Mouse (Mus musculus) forebrain, postnatal 0 days (tissue): ENCODE measurements around the gene Zfp64. TPM values are rescaled to one million over a fixed set of nuclear protein-coding genes. Genes with fewer than 3 reads are reported as not detected.

Source experiments
- ATAC-seq: fragments of 200-750 bp; cut with Nextera tagmentation; 2 replicates; pipeline ENCODE4 v1.8.0; 2017; ENCODE audit warnings: mild to moderate bottlenecking, moderate library complexity
- DNase-seq: peaks from one replicate; pipeline ENCODE4 v3.0.0-alpha.2; 2015
- H3K27ac ChIP-seq: fragments of 300-500 bp; sonication (generic); 2 replicates; pipeline ENCODE4 v1.5.1; 2014; ENCODE audit warnings: low read depth, mild to moderate bottlenecking, antibody characterized with exemption, low read length, moderate library complexity, mixed read lengths
- H3K27me3 ChIP-seq: fragments of 300-500 bp; sonication (generic); 2 replicates; pipeline ENCODE4 v1.6.1; 2014; ENCODE audit warnings: mild to moderate bottlenecking, low read length, mixed read lengths; ENCODE audit not compliant: insufficient read depth
- H3K36me3 ChIP-seq: fragments of 300-500 bp; sonication (generic); 2 replicates; pipeline ENCODE4 v1.6.1; 2014; ENCODE audit warnings: mild to moderate bottlenecking, moderate library complexity; ENCODE audit not compliant: insufficient read depth
- H3K4me1 ChIP-seq: fragments of 300-500 bp; sonication (generic); 2 replicates; pipeline ENCODE4 v1.6.1; 2014; ENCODE audit warnings: antibody characterized with exemption; ENCODE audit not compliant: insufficient read depth
- H3K4me2 ChIP-seq: fragments of 300-500 bp; sonication (generic); 2 replicates; pipeline ENCODE4 v1.6.1; 2014; ENCODE audit warnings: low read depth, mild to moderate bottlenecking, moderate library complexity
- H3K4me3 ChIP-seq: fragments of 300-500 bp; sonication (generic); 2 replicates; pipeline ENCODE4 v1.5.1; 2014; ENCODE audit warnings: low read depth, low read length, mixed read lengths
- H3K9ac ChIP-seq: fragments of 300-500 bp; sonication (generic); 2 replicates; pipeline ENCODE4 v1.6.1; 2014; ENCODE audit warnings: mild to moderate bottlenecking
- H3K9me3 ChIP-seq: fragments of 300-500 bp; sonication (generic); 2 replicates; pipeline ENCODE4 v1.6.1; 2016; ENCODE audit warnings: low read length
- CTCF ChIP-seq: sonication (generic); IDR thresholded peaks from 2 replicates; pipeline ENCODE4 v1.5.1; 2016; ENCODE audit warnings: antibody characterized with exemption, control low read depth, low read depth
- WGBS: fragments of 180-500 bp; shearing (Covaris S2); extraction: QIAGEN DNeasy Blood & Tissue Kit; methylation state at CpG from one replicate; pipeline ENCODE4 v1.1.7; 2014; 5-methylcytosine and 5-hydroxymethylcytosine counted together
- polyA plus RNA-seq: library from polyadenylated mRNA; unstranded; fragments of >200 nt; fragmentation: Nextera tagmentation; extraction: Ambion mirVana; gene quantifications from 2 replicates; pipeline ENCODE4 v1.2.1, GENCODE M21; 2015
- total RNA-seq: library from RNA; depleted of rRNA; stranded (reverse); fragments of >200 nt; gene quantifications from 2 replicates; pipeline ENCODE4 v1.2.3, GENCODE M21; 2014

Zfp64 gene
- total and polyA plus RNA-seq, 2 experiments from 2014 or later: 26.0 to 29.6 TPM

DNA sequence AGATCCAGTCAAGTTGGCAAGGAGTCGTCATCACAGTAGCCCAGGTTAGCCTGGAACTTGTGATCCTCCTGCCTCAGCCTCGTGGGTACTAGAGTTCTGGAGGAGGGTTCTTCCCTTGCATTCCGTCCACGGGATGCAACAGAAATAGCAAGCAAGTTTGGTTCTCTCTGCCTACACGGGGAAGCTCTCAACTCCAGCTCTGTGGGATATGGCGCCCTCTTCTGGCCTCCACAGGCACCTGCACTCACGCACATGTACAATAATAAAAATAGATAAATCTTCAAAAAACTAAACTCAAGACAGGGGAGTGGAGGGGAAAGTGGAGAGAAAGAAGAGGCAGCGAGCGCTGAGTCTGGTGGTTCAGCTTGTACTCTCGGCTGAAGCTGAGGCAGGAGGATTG lies 75.8 kb downstream of the Zfp64 start:
- peak; percentile 26; the same call in 1 of the 2 replicates for TF ChIP-seq CTCF
- Histone ChIP-seq H3K9ac (no peak overlapping the region), H3K36me3 (no peaks in the 10 kb centered on the region), H3K27ac (no peak overlapping the region), H3K4me1 (no peaks in the 10 kb centered on the region), H3K27me3 (no peaks in the 10 kb centered on the region), H3K9me3 (no peaks in the 10 kb centered on the region), H3K4me2 (no peak overlapping the region), H3K4me3 (no peak overlapping the region)
- DNase-seq (no peak), ATAC-seq (no peak)
- WGBS: 85% methylated on average over 10 of the region's 10 CpGs

DNA sequence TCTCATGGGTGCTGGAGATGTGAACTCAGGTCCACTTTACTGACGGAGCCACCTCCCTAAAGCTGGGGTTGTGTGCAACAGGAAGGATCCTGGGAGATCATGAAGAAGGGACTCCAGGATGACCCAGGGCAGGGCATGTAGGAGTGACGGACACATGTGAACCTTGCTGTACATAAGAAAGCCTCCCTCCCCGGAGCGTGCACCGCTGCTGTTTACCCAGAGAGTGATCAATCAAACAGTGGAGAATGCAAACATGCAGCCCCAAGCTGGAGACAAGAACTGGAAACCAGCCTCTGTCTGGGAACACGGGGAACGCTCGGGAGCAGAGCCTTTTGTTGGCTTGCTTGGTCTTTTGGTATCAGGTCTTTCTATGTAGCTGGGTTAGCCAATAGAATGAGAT lies 76.7 kb downstream of the Zfp64 start:
- no peak for TF ChIP-seq CTCF
- Histone ChIP-seq H3K4me3 (no peak overlapping the region), H3K9ac (no peak overlapping the region), H3K36me3 (no peaks in the 10 kb centered on the region), H3K27me3 (no peaks in the 10 kb centered on the region), H3K9me3 (no peaks in the 10 kb centered on the region), H3K4me1 (no peaks in the 10 kb centered on the region), H3K27ac (no peak overlapping the region), H3K4me2 (no peak overlapping the region)
- no peak for ATAC-seq
- WGBS: 83% methylated on average over 8 of the region's 8 CpGs
- DNase-seq: no peak

DNA sequence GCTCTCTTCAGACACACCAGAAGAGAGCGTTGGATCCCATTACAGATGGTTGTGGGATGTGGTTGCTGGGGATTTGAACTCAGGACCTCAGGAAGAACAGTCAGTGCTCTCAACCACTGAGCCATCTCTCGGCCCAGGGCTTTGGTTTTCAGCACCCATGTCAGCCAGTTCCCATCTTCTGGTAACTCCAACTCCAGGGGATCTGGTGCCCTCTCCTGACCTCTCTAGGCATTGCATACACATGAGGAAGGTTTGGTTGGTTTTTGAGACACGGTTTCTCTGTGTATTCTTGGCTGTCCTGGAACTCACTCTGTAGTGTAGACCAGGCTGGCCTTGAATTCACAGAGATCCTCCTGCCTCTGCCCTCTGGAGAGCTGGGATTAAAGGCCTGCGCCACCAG lies 77.2 kb downstream of the Zfp64 start:
- DNase-seq (no peak), ATAC-seq (no peak)
- no peaks in the 10 kb centered on the region for H3K27me3 ChIP-seq
- H3K4me2 ChIP-seq: no peak overlapping the region
- no peak overlapping the region for H3K4me3 ChIP-seq
- no peak for TF ChIP-seq CTCF
- H3K4me1 ChIP-seq: no peaks in the 10 kb centered on the region
- 87% methylated on average over 4 of the region's 4 CpGs for WGBS
- H3K9ac ChIP-seq: no peak overlapping the region
- no peaks in the 10 kb centered on the region for H3K36me3 ChIP-seq
- no peaks in the 10 kb centered on the region for H3K9me3 ChIP-seq
- no peak overlapping the region for H3K27ac ChIP-seq

DNA sequence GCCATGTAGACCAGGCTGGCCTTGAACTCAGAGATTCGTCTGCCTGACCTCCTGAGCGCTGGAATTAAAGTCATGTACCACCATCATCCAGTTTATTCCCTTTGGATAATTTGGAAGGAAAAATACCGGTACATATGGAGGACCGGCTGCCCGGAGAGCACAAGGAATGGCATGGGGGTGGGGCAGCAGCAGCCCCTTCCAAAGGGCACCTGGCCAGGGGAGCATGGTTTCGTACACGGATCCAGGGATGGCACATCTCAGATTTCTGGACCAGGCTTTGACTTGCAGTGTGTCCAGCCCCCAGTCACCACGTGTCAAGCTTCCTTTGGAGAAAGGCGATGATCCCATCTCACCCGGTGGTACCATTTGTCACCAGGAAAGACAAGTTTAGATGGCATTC lies 78.8 kb downstream of the Zfp64 start:
- DNase-seq (no peak), ATAC-seq (no peak)
- Histone ChIP-seq H3K4me2 (no peak overlapping the region), H3K9ac (no peak overlapping the region), H3K36me3 (no peaks in the 10 kb centered on the region), H3K4me1 (no peaks in the 10 kb centered on the region), H3K9me3 (no peaks in the 10 kb centered on the region), H3K4me3 (no peak overlapping the region), H3K27ac (no peak overlapping the region), H3K27me3 (no peaks in the 10 kb centered on the region)
- 87% methylated on average over 10 of the region's 10 CpGs for WGBS
- no peak for TF ChIP-seq CTCF

DNA sequence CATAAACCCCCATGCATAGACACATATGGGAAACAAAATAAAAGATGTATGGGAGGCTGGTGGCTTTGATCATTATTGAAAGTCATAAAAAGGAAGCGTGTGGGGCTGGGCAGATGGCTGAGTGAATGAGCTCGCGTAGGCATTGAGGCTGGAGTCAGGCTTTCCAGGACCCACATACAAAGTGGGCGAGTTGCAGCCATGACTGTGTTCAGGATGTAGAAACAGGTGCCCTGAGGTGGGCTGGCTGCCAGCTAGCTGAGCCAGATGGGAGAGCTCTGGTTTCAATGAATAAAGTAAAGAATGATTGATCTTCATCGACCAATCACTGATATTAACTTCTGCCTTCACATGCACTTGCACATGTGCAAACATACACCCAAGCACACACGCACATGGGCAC lies 80.9 kb downstream of the Zfp64 start:
- H3K4me3 ChIP-seq: no peak overlapping the region
- TF ChIP-seq CTCF: no peak
- no peak for DNase-seq
- H3K36me3 ChIP-seq: no peaks in the 10 kb centered on the region
- H3K9me3 ChIP-seq: no peaks in the 10 kb centered on the region
- 79% methylated on average over 6 of the region's 6 CpGs for WGBS
- H3K9ac ChIP-seq: no peak overlapping the region
- H3K27ac ChIP-seq: no peak overlapping the region
- ATAC-seq: no peak
- H3K4me2 ChIP-seq: no peak overlapping the region
- H3K4me1 ChIP-seq: no peaks in the 10 kb centered on the region
- no peaks in the 10 kb centered on the region for H3K27me3 ChIP-seq

DNA sequence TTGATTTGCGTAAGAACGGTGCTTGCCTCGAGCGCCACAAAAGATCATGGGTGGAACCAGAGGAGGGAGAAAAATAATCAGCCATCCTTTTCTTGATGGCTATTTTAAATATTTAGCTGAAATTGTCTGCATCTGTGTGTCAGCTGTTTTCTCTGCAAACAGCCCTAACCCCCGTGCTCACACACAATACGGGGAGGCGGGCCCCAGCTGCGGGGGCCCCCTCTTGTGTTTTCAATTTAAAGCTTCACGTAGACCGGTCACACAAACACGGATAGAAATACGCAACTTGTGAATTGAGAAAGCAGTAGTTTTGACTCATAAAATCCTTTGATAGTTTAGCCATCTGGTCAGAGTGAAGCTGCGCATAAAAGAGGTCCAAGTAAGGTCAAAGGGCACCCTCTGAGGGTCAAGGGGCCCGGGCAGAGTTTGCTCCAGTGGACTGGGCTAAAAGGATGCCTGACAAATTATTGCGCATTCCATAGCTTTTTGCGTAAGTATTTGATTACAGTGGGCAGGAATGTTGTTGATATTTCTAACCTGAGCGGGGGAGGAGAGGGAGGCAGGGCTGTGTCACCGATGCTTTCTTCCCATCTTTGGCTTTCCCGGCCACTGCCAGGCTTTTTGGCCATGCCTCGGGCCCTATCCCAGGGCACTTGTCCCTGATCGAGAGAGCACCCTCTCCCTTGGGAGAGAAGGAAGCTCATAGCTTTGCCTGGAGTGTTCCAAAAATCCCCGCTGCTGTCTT lies 83.4 kb downstream of the Zfp64 start:
- no peaks in the 10 kb centered on the region for H3K4me1 ChIP-seq
- no peak overlapping the region for H3K9ac ChIP-seq
- no peaks in the 10 kb centered on the region for H3K36me3 ChIP-seq
- no peak overlapping the region for H3K4me3 ChIP-seq
- no peak for TF ChIP-seq CTCF
- H3K9me3 ChIP-seq: no peaks in the 10 kb centered on the region
- H3K27ac ChIP-seq: no peak overlapping the region
- peak overlapping the region; percentile 11; the same call in 1 of the 2 replicates for H3K4me2 ChIP-seq
- DNase-seq (no peak), ATAC-seq (no peak)
- WGBS: 22% methylated on average over 22 of the region's 22 CpGs
- H3K27me3 ChIP-seq: no peaks in the 10 kb centered on the region

DNA sequence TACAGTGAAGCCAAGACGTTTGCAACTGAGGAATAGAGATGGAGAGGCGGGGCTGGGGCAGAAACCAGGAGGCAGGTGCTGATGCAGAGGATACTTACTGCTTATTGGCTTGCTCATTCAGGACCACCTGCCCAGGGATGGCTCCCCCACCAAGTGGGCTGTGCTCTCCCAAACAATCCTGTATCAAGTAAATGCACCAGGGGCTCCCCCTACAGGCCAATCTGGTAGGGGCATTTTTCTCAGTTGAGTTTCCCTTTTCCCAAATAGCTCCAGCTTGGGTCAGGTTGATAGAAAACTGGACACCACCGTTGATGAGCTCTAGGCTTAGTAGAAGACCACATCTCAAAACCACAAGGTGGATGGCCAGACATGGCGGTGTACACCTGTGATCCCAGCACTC lies 84.9 kb downstream of the Zfp64 start:
- no peak for ATAC-seq
- Histone ChIP-seq H3K4me2 (no peak overlapping the region), H3K36me3 (no peaks in the 10 kb centered on the region), H3K27ac (no peak overlapping the region), H3K9ac (no peak overlapping the region), H3K27me3 (no peaks in the 10 kb centered on the region), H3K9me3 (no peaks in the 10 kb centered on the region), H3K4me1 (no peaks in the 10 kb centered on the region), H3K4me3 (no peak overlapping the region)
- TF ChIP-seq CTCF: peak; percentile 41; the same call in 1 of the 2 replicates
- no peak for DNase-seq
- WGBS: 58% methylated on average over 4 of the region's 4 CpGs
